ENCODE assay signal across 14 mouse cellular contexts in genomic region chr8:116289237-116289636, GRCm38 (mm10).
"Had no signal": no experiment of that assay in that cellular context is flagged by ENCODE, and none has a peak within 500 bp of the region (broad histone marks: within the 10 kb centered on the region; RNA-seq: fewer than 3 reads in every experiment).

No protein-coding gene starts in this region.

- H3K36me3 ChIP-seq: limb, embryonic 12.5 days; limb, embryonic 15.5 days had no signal

- H3K27ac ChIP-seq: layer of hippocampus, adult 2 months; limb, embryonic 12.5 days; limb, embryonic 15.5 days; liver, embryonic 14.5 days had no signal

- H3K9ac ChIP-seq: limb, embryonic 12.5 days; limb, embryonic 15.5 days; liver, embryonic 14.5 days; liver, postnatal 0 days had no signal

- H3K27me3 ChIP-seq: limb, embryonic 12.5 days; limb, embryonic 15.5 days had no signal

- H3K4me2 ChIP-seq: limb, embryonic 12.5 days; limb, embryonic 15.5 days; liver, embryonic 11.5 days; midbrain, embryonic 11.5 days had no signal

- H3K4me3 ChIP-seq: layer of hippocampus, adult 2 months; limb, embryonic 12.5 days; limb, embryonic 15.5 days had no signal

- DNase-seq: kidney, postnatal 14 days; layer of hippocampus, adult 9-11 months; liver, postnatal 0 days; lung, postnatal 14 days; lung, postnatal 4 days; midbrain, embryonic 14.5 days; thymus, adult 18-20 months; thymus, postnatal 36 days had no signal

- ATAC-seq: liver, postnatal 0 days had no signal

- H3K9me3 ChIP-seq: limb, embryonic 12.5 days; limb, embryonic 15.5 days had no signal

- H3K4me1 ChIP-seq: limb, embryonic 12.5 days; limb, embryonic 15.5 days had no signal
